Mouse (Mus musculus) lung, embryonic 16.5 days (tissue): ENCODE results near the gene Trim30a. TPM values are rescaled to one million over a fixed set of nuclear protein-coding genes. Genes with fewer than 3 reads are reported as not detected.
"Not testable (repeated sequence)": the region's sequence is repeated elsewhere in the genome, so short reads cannot be mapped to it uniquely, and the experiment has no call there.

ENCODE experiments used
- ATAC-seq: fragments of 200-750 bp; cut with Nextera tagmentation; 2 replicates; pipeline ENCODE4 v1.8.0; 2017; ENCODE audit warnings: low read depth, mild to moderate bottlenecking, moderate library complexity
- H3K27ac ChIP-seq: fragments of 300-500 bp; sonication (generic); 2 replicates; pipeline ENCODE4 v1.5.1; 2014; ENCODE audit warnings: mild to moderate bottlenecking, control low read depth, low read length
- H3K27me3 ChIP-seq: fragments of 300-500 bp; sonication (generic); 2 replicates; pipeline ENCODE4 v1.6.1; 2014; ENCODE audit warnings: low read depth, low read length, mixed read lengths; ENCODE audit not compliant: control insufficient read depth, insufficient read depth
- H3K36me3 ChIP-seq: fragments of 300-500 bp; sonication (generic); 2 replicates; pipeline ENCODE4 v1.6.1; 2014; ENCODE audit warnings: low read length; ENCODE audit not compliant: control insufficient read depth, insufficient read depth
- H3K4me1 ChIP-seq: fragments of 300-500 bp; sonication (generic); replicated peaks from 2 replicates; pipeline ENCODE4 v1.6.1; 2014; ENCODE audit warnings: low read length, mixed read lengths; ENCODE audit not compliant: control insufficient read depth, insufficient read depth
- H3K4me2 ChIP-seq: fragments of 300-500 bp; sonication (generic); 2 replicates; pipeline ENCODE4 v1.6.1; 2014; ENCODE audit warnings: low read depth, low read length, control low read depth
- H3K4me3 ChIP-seq: fragments of 300-500 bp; sonication (generic); 2 replicates; pipeline ENCODE4 v1.5.1; 2014; ENCODE audit warnings: mild to moderate bottlenecking, low read length, control low read depth
- H3K9ac ChIP-seq: fragments of 300-500 bp; sonication (generic); 2 replicates; pipeline ENCODE4 v1.6.1; 2014; ENCODE audit warnings: low read length, control low read depth
- H3K9me3 ChIP-seq: fragments of 300-500 bp; sonication (generic); 2 replicates; pipeline ENCODE4 v1.6.1; 2016; ENCODE audit warnings: low read length; ENCODE audit not compliant: control insufficient read depth
- WGBS: fragments of 180-500 bp; shearing (Covaris S2); extraction: QIAGEN DNeasy Blood & Tissue Kit; methylation state at CpG from one replicate; pipeline ENCODE4 v1.1.7; 2014; 5-methylcytosine and 5-hydroxymethylcytosine counted together
- polyA plus RNA-seq: library from polyadenylated mRNA; unstranded; fragments of >200 nt; fragmentation: Nextera tagmentation; extraction: Ambion mirVana; gene quantifications from 2 replicates; pipeline ENCODE4 v1.2.1, GENCODE M21; 2015

The Trim30a gene
- polyA plus RNA-seq = 1.1 and 1.5 TPM in 2 replicates

DNA sequence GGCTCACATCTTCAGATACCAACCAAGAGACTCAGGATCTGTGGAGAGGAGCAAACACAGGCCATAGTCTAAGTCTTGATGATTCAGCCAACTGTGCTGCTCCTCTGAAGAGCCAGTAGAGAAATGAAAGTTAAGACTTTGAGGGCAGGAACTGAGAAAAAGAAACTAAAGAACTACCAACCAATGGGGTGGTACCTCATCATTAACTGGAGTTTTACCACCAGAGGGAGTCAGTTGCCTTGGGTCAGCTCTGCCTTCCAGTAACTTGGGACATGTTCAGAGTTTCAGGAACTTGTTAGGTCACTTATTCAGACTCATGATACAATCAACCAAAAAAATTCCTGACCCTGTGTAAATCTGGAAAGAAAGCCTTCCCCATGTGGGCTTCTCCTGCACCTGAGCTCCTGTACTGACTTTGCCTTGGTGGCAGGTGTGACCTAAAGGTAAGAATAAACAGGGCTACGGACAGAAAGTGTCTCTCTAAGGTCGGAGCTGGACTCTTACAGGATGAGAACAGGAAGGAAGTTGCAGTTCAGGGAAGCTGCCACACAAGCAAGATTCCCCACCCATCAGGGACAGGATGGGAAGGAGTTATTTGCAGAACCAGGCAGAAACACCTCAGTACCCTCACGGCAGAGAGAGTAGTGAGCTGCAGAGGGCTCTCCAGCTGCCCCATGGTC, at the start of gene Trim30a:
Gene Trim30a, minus strand, starts transcription at position 129 of the 680 bp plus-strand sequence.
- no peak within 1 kb of the TSS for H3K4me2 ChIP-seq
- no peaks in the 10 kb centered on the region for H3K36me3 ChIP-seq
- H3K4me1 ChIP-seq = no peaks in the 10 kb centered on the region
- H3K27me3 ChIP-seq = no peaks in the 10 kb centered on the region
- peak; percentile 68 for ATAC-seq
- H3K9ac ChIP-seq = no peak within 1 kb of the TSS
- H3K9me3 ChIP-seq = no peaks in the 10 kb centered on the region
- H3K4me3 ChIP-seq = no peak within 1 kb of the TSS
- no peak within 1 kb of the TSS for H3K27ac ChIP-seq
- WGBS = 50% methylated on average over 3 of the region's 3 CpGs

DNA sequence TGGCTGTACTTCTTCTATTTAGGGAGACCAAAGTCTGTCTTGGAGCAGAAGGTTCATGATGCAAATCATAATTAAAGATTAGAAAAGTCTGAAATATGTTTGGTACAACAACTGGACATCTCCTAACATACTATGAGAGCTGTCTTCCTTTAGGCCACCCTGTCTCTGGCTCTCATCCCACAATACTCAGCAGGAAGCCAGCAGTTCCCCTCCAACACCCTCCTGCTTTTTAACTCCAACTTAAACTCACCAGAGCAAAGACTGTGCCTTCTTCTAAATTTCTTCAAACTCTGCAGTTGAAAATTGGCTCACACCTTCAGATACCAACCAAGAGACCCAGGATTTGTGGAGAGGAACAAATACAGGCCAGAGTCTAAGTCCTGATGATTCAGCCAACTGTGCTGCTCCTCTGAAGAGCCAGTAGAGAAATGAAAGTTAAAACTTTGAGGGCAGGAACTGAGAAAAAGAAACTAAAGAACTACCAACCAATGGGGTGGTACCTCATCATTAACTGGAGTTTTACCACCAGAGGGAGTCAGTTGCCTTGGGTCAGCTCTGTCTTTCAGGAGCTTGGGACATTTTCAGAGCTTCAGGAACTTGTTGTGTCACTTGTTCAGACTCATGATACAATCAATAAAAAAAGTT, 42.5 kb upstream of the Trim30a start, which contains the start of gene Trim30d:
Gene Trim30d, minus strand, starts transcription at position 429 of the 645 bp plus-strand sequence.
- not testable (repeated sequence) for H3K9ac ChIP-seq, H3K9me3 ChIP-seq, H3K27ac ChIP-seq, H3K4me2 ChIP-seq, H3K4me1 ChIP-seq, H3K36me3 ChIP-seq, H3K27me3 ChIP-seq, H3K4me3 ChIP-seq
- ATAC-seq = 0 out of 2 replicates have a peak, but pooled peaks have one; percentile 31

DNA sequence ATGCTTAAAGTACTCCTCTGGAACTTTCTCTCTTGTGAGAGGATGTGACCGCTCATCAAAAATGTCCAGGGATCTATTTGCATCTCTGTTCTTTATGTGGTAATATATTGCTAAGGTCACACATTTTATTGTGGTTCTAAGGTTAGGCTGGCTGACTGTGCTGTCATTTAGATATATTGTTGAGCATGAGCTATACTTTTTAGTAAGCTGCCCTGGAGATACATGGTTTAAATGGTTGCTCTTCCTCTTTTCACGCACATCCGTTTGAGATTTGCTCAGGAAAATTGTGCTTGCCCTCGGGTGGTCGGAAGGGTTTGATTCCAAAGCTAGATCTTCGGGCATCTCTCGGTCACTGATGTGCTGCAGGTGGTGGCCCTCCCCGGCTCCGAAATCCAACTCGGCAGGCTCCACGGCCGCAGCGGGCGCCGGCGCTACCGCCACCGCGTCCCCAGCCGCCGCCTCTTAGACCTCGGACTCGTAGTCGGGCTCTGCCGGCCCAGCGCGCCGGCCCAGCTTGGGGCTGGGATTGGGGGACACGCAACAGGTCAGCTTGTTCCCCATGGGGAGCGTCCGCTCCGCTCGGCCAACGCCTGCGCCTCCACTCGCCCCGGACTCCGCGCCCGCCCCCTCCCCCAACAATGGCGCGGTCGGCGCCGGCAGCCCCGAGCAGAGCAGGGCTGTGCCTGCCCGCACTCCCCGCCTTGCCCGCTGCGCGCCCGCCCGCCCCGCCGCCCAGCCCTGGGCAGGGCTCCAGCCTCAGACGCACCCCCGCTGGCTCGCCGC, 36.8 kb upstream of the Trim30a start:
- 3% methylated on average over 47 of the region's 59 CpGs for WGBS
- peak overlapping the region; percentile 64 for H3K9ac ChIP-seq
- no peaks in the 10 kb centered on the region for H3K27me3 ChIP-seq
- H3K4me1 ChIP-seq = no peaks in the 10 kb centered on the region
- no peaks in the 10 kb centered on the region for H3K9me3 ChIP-seq
- H3K4me3 ChIP-seq = peak overlapping the region; percentile 53
- no peak overlapping the region for H3K27ac ChIP-seq
- peak; percentile 92 for ATAC-seq
- H3K36me3 ChIP-seq = no peaks in the 10 kb centered on the region
- peak overlapping the region; percentile 71 for H3K4me2 ChIP-seq

DNA sequence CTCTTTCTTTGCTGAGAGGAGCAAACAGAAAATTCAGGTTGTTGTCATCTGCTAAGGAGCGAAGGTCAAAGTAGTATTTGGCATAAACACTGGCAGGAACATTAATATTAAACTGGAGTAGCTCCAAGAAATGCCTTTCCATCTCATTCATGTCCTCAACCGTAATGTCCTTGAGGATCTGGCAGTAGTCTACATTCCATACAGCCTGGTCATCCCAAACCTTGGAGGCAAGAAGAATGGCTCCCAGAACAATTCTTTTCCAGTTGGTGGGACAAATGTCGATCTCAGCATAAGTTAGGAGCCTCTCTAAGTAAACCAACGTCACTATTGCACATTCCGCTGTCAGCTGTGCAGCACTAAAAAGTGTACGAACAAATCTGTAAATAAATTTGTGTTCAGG, 36.2 kb upstream of the Trim30a start:
- H3K9me3 ChIP-seq, H3K9ac ChIP-seq, H3K36me3 ChIP-seq, H3K4me3 ChIP-seq, ATAC-seq, H3K4me2 ChIP-seq, H3K27ac ChIP-seq, H3K4me1 ChIP-seq, H3K27me3 ChIP-seq: not testable (repeated sequence)
- WGBS = 39% methylated on average over 6 of the region's 6 CpGs

DNA sequence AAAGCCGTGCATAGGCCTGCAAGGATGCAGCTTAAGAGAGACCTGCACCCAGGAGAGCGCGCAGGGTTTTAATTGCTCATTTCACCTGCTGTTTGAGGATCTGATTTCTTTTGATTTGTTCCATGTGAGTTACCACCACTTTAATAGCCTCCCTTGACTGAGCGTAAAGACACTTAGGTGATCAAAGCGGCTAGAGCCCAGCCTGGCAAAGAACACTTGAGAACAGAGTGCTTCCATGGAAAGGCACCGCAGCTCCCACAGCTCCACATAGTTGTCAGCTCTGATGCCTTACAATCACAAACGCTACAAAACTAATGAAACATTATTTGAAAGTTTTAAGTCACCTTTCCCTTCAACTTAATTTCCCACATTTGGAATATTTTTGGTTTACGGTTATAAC, 34.5 kb upstream of the Trim30a start:
- H3K27ac ChIP-seq, H3K4me2 ChIP-seq, H3K4me1 ChIP-seq, ATAC-seq, H3K27me3 ChIP-seq, H3K36me3 ChIP-seq, H3K4me3 ChIP-seq, H3K9me3 ChIP-seq, H3K9ac ChIP-seq: not testable (repeated sequence)
- WGBS = 61% methylated on average over 6 of the region's 8 CpGs

DNA sequence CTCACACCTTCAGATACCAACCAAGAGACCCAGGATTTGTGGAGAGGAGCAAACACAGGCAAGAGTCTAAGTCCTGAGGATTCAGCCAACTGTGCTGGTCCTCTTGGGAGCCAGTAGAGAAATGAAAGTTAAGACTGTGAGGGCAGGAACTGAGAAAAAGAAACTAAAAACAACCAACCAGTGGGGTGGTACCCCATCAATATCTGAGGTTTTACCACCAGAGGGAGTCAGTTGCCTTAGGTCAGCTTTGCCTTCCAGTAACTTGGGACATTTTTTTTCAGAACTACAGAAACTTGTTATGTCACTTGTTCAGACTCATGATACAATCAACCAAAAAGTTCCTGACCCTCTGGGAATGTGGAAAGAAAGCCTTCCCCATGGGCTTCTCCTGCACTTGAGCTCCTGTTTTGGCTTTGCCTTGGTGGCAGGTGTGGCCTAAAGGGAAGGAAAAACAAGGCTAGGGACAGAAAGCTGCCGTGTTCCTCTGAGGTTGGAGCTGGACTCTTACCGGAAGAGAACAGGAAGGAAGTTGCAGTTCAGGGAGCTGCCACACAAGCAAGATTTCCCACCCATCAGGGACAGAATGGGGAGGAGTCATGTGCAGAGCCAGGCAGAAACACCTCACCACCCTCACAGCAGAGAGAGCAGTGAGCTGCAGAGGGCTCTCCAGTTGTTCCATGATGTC, 18.9 kb downstream of the Trim30a start:
- Histone ChIP-seq H3K27me3 (no peaks in the 10 kb centered on the region), H3K27ac (peak overlapping the region; percentile 24; the same call in 1 of the 2 replicates), H3K9me3 (no peaks in the 10 kb centered on the region), H3K9ac (no peak overlapping the region), H3K4me2 (peak overlapping the region; percentile 36), H3K4me1 (no peaks in the 10 kb centered on the region), H3K4me3 (no peak overlapping the region), H3K36me3 (no peaks in the 10 kb centered on the region)
- peak; percentile 57 for ATAC-seq
- 42% methylated on average over 2 of the region's 2 CpGs for WGBS

DNA sequence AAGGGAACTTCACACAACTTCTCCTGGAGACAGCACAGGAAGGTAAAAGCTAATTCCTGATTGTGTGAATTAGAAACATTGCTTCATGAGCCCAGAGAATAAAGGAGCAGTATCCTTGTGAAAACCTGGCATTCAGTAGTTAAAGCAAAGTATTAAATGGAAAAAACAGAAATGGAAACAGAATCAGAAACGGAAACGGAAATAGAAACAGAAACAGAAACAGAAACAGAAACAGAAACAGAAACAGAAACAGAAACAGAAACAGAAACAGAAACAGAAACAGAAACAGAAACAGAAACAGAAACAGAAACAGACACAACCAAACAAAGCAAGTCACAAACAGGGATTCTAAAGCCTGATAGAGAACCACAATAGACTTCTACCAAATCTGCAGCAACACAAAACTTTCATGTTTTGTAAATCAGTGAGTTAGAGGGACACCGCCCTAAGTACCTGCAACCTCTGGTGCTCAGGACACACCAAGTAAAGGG, 60.5 kb downstream of the Trim30a start:
- no peak overlapping the region for H3K4me3 ChIP-seq
- no peaks in the 10 kb centered on the region for H3K4me1 ChIP-seq
- H3K4me2 ChIP-seq = no peak overlapping the region
- ATAC-seq = no peak
- WGBS = 92% methylated on average over 3 of the region's 3 CpGs
- H3K9ac ChIP-seq = no peak overlapping the region
- H3K36me3 ChIP-seq = no peaks in the 10 kb centered on the region
- H3K27ac ChIP-seq = no peak overlapping the region
- H3K9me3 ChIP-seq = no peaks in the 10 kb centered on the region
- no peaks in the 10 kb centered on the region for H3K27me3 ChIP-seq

DNA sequence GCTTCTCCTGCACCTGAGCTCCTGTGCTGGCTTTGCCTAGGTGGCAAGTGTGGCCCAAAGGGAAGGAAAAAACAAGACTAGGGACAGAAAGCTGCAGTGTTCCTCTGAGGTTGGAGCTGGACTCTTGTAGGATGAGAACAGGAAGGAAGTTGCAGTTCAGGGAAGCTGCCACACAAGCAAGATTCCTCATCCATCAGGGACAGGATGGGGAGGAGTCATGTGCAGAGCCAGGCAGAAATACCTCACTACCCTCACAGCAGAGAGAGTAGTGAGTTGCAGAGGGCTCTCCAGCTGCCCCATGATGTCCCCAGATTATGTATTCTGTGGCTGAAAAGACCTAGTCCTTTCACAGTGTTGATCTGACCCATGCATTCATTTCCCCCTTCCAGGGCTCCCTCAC, 63.9 kb downstream of the Trim30a start:
- no peaks in the 10 kb centered on the region for H3K4me1 ChIP-seq
- no peak overlapping the region for H3K9ac ChIP-seq
- H3K4me3 ChIP-seq = no peak overlapping the region
- no peaks in the 10 kb centered on the region for H3K9me3 ChIP-seq
- no peaks in the 10 kb centered on the region for H3K36me3 ChIP-seq
- ATAC-seq = no peak
- no peak overlapping the region for H3K4me2 ChIP-seq
- H3K27ac ChIP-seq = no peak overlapping the region
- H3K27me3 ChIP-seq = no peaks in the 10 kb centered on the region

DNA sequence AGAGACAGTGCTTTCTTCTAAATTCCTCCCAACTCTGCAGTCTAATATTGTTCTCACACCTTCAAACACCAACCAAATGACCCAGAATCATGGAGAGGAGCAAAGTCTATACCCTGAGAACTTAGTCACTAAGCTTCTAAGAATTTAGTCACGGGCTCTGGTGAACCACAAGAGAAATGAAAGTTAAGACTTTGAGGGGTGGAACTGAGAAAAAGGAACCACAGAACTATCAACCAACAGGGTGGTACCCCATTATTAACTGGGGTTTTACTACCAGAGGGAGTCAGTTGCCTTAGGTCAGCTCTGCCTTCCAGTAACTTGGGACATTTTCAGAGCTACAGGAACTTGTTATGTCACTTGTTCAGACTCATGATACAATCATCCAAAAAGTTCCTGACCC, 64.3 kb downstream of the Trim30a start, which contains the start of gene Trim30c:
Gene Trim30c, minus strand, starts transcription at position 140 of the 400 bp plus-strand sequence.
- no peaks in the 10 kb centered on the region for H3K4me1 ChIP-seq
- WGBS = 88% methylated on average over 1 of the region's 1 CpGs

More for the DNA sequence above, 64.3 kb downstream of the Trim30a start, which contains the start of gene Trim30c:
- Histone ChIP-seq H3K4me3 (no peak within 1 kb of the TSS), H3K27me3 (no peaks in the 10 kb centered on the region), H3K4me2 (no peak within 1 kb of the TSS), H3K36me3 (no peaks in the 10 kb centered on the region), H3K9me3 (no peaks in the 10 kb centered on the region), H3K9ac (no peak within 1 kb of the TSS), H3K27ac (no peak within 1 kb of the TSS)
- no peak for ATAC-seq
